Mouse (Mus musculus) thymus, adult 2 months (tissue): ENCODE results near the gene Frat1.

Experiments
- CTCF ChIP-seq: fragments of 200-500 bp; IDR thresholded peaks from 2 replicates; pipeline ENCODE4 v1.5.1; 2012; ENCODE audit warnings: mild to moderate bottlenecking, control low read depth, low read length, moderate library complexity, borderline replicate concordance; ENCODE audit not compliant: control insufficient read depth, poor library complexity, insufficient read depth; ENCODE audit errors: extremely low read depth
- POLR2A ChIP-seq: fragments of 200-500 bp; IDR thresholded peaks from 2 replicates; pipeline ENCODE4 v1.6.1; 2012; ENCODE audit warnings: mild to moderate bottlenecking, low read length, control low read depth, moderate library complexity; ENCODE audit not compliant: control insufficient read depth, poor library complexity, insufficient read depth; ENCODE audit errors: extremely low read depth

DNA sequence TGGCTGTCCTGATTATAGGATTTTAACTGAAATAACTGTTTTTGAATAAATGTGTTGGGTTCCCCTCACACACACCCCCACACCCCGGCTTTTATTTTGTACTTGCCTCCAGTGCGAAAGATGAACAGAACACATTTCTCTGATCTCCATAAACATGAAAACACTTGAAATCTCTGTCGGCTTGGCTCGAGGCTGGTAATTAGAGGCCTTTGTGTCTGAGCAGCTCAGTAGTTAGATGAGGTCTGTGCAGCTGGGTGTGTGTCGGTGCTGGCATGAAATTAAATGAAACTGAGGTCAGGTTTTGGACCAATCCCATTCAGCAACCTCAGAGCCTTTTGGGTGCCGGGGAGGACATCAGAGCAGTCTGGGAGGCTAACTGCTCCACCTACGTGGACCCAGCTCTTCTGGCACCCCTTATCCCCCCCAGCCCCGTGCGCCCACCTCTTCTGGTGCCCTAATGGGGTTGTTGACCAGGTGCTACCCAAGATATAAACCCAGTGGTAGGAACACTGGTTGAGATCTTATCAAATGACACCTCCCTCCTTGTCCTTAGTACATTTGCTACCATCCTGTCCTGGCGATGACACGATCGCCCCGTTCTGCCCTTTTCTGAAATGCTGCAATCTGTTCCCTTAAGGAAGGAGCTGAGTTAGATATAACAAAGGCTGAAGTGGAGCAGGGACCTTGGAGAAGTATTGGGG lies 2.9 kb downstream of the Frat1 start:
- TF ChIP-seq CTCF, result no peak
- TF ChIP-seq POLR2A, result no peak
